Mouse (Mus musculus) liver, embryonic 14.5 days (tissue): ENCODE results near the gene Psmc4. TPM values are rescaled to one million over a fixed set of nuclear protein-coding genes. Genes with fewer than 3 reads are reported as not detected.

Source experiments
- ATAC-seq: fragments of 200-750 bp; cut with Nextera tagmentation; 2 replicates; pipeline ENCODE4 v1.8.0; 2017; ENCODE audit warnings: moderate number of reproducible peaks, mild to moderate bottlenecking, moderate library complexity; ENCODE audit not compliant: insufficient read depth
- DNase-seq, 3 experiments: peaks; one replicate each; pipeline ENCODE4 v3.0.0-alpha.2; 2012 to 2013; ENCODE audit warnings: low read depth in 3 of 3, low spot score in 3 of 3
- H3K27ac ChIP-seq: fragments of 300-500 bp; sonication (generic); 2 replicates; pipeline ENCODE4 v1.5.1; 2014; ENCODE audit warnings: moderate library complexity, mild to moderate bottlenecking, control low read depth, inconsistent platforms
- H3K27me3 ChIP-seq: fragments of 300-500 bp; sonication (generic); 2 replicates; pipeline ENCODE4 v1.6.1; 2014; ENCODE audit warnings: mild to moderate bottlenecking, low read length, moderate library complexity; ENCODE audit not compliant: control insufficient read depth, insufficient read depth
- H3K36me3 ChIP-seq: fragments of 300-500 bp; sonication (generic); replicated peaks from 2 replicates; pipeline ENCODE4 v1.6.1; 2014; ENCODE audit warnings: low read depth; ENCODE audit not compliant: control insufficient read depth, insufficient read depth
- H3K4me1 ChIP-seq, 2 experiments: fragments of 200-500 bp in 1 of 2; fragments of 300-500 bp in 1 of 2; sonication (generic) in 1 of 2; replicated peaks; 2 replicates each; pipeline ENCODE4 v1.6.1; 2012 to 2014; ENCODE audit warnings: antibody characterized with exemption in 1 of 2, inconsistent platforms in 1 of 2, low read length in 1 of 2; ENCODE audit not compliant: control insufficient read depth in 2 of 2, insufficient read depth in 2 of 2
- H3K4me2 ChIP-seq: fragments of 300-500 bp; sonication (generic); 2 replicates; pipeline ENCODE4 v1.6.1; 2014; ENCODE audit warnings: low read depth, mild to moderate bottlenecking, control low read depth, moderate library complexity
- H3K4me3 ChIP-seq, 2 experiments: fragments of 200-500 bp in 1 of 2; fragments of 300-500 bp in 1 of 2; sonication (generic) in 1 of 2; 2 replicates each; pipeline ENCODE4 v1.5.1; 2012 to 2014; ENCODE audit warnings: low read depth in 2 of 2, low read length in 2 of 2, mild to moderate bottlenecking in 2 of 2, control low read depth in 1 of 2, inconsistent platforms in 1 of 2, moderate library complexity in 1 of 2; ENCODE audit not compliant: insufficient read depth in 1 of 2
- H3K9ac ChIP-seq: fragments of 300-500 bp; sonication (generic); replicated peaks from 2 replicates; pipeline ENCODE4 v1.6.1; 2014; ENCODE audit warnings: mild to moderate bottlenecking, control low read depth, moderate library complexity
- H3K9me3 ChIP-seq: fragments of 300-500 bp; sonication (generic); 2 replicates; pipeline ENCODE4 v1.6.1; 2016; ENCODE audit warnings: low read length, mixed read lengths; ENCODE audit not compliant: control insufficient read depth
- CTCF ChIP-seq: IDR thresholded peaks from 2 replicates; pipeline ENCODE4 v1.5.1; 2016; ENCODE audit warnings: antibody characterized with exemption, low read depth, control low read depth
- EP300 ChIP-seq: IDR thresholded peaks from 2 replicates; pipeline ENCODE4 v1.6.1; 2016; ENCODE audit warnings: antibody characterized with exemption, low read depth
- WGBS: fragments of 180-500 bp; shearing (Covaris S2); extraction: QIAGEN DNeasy Blood & Tissue Kit; methylation state at CpG from one replicate; pipeline ENCODE4 v1.1.7; 2014; ENCODE audit not compliant: insufficient replicate concordance; 5-methylcytosine and 5-hydroxymethylcytosine counted together
- polyA plus RNA-seq, 2 experiments: library from polyadenylated mRNA; depleted of rRNA in 1 of 2; stranded (reverse) in 1 of 2; unstranded in 1 of 2; fragments of >200 nt; fragmentation: Nextera tagmentation in 1 of 2; extraction: Ambion mirVana in 1 of 2; gene quantifications; 2 replicates each; pipeline versions ENCODE4 v1.2.1 to v1.2.3; 2012 to 2014

The Psmc4 gene
- polyA plus RNA-seq, 2 experiments = 94.9 to 126 TPM

DNA sequence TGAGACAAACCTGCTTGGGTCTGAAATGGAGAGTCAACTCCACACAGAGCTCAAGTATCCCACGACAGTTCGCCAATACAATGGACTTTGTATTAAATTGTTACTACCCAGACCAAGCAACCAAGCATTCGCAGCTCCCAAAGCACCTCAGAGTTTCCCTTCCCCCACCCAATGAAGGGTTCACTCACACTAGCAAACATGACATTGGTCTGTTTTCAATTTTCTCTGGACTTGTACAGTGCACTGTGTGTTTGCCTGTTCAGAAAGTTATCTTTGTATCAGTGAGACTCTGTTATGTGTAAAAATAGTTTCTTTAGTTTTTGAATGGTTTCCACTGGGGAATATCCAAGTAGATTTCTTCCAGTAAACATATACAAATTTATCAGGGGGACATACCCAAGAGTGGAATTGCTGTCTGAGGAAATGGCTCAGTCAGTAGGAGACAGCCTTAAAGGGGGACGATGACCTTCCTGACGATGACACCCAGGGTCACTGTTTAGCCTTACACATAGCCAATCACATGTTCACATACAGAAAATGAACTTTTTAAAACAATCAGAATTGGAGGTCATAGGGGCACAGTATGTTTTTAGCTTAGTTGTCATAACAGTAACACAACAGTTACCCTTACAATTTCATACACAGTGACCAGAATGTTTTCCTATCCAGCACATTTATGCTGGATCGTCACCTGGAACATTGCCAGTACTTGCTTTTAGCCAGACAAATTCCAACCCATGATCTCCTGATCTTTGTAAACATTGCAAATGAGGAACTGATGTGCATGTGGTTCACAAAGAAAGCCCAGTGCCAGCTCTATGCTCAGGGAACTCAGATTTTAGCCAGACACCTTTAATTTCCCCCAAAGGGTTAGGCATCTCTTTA lies 3.4 kb upstream of the Psmc4 start:
- Histone ChIP-seq H3K9me3 (no peaks in the 10 kb centered on the region), H3K36me3 (peaks cover 3% of the 10 kb centered on the region; the same call in 1 of the 2 replicates), H3K27me3 (no peaks in the 10 kb centered on the region), H3K4me1 (peaks cover 2 to 6% of the 10 kb centered on the region in 2 experiments; a peak in 1 of 4 replicates), H3K9ac (no peak overlapping the region), H3K4me2 (no peak overlapping the region), H3K27ac (no peak overlapping the region), H3K4me3 (no peak overlapping the region)
- WGBS = 61% methylated on average over 6 of the region's 6 CpGs
- TF ChIP-seq EP300 (no peak), CTCF (no peak)
- ATAC-seq (no peak), DNase-seq (no peak)

GRCm38 (mm10) chr7:28050584-28050983 lies 683 bp upstream of the Psmc4 start:
- Histone ChIP-seq H3K36me3 (peaks cover 20% of the 10 kb centered on the region), H3K4me2 (peak overlapping the region; percentile 57), H3K27me3 (no peaks in the 10 kb centered on the region), H3K4me3 (peak overlapping the region in 1 of 2 experiments; percentile 93; a peak in 1 of 4 replicates), H3K9ac (peak overlapping the region; percentile 48; the same call in 1 of the 2 replicates), H3K27ac (no peak overlapping the region), H3K9me3 (no peaks in the 10 kb centered on the region), H3K4me1 (peaks cover 2 to 6% of the 10 kb centered on the region in 2 experiments; a peak in 1 of 4 replicates)
- no peak for TF ChIP-seq EP300
- WGBS = 49% methylated on average over 17 of the region's 17 CpGs
- no peak for DNase-seq
- ATAC-seq = no peak

- Histone ChIP-seq H3K27ac (no peak overlapping the region), H3K4me1 (peaks cover 0 to 5% of the 10 kb centered on the region in 2 experiments; a peak in 1 of 4 replicates), H3K27me3 (no peaks in the 10 kb centered on the region), H3K36me3 (peaks cover 47% of the 10 kb centered on the region), H3K9me3 (no peaks in the 10 kb centered on the region), H3K4me2 (no peak overlapping the region), H3K4me3 (no peak overlapping the region), H3K9ac (no peak overlapping the region)
- 82% methylated on average over 4 of the region's 4 CpGs for WGBS
- DNase-seq (no peak), ATAC-seq (no peak)
- no peak for TF ChIP-seq CTCF
- TF ChIP-seq EP300 = no peak
Measured at GRCm38 (mm10) chr7:28044524-28044923, 5.4 kb downstream of the Psmc4 start.

GRCm38 (mm10) chr7:28014445-28014810 lies 35.5 kb downstream of the Psmc4 start:
- DNase-seq (no peak), ATAC-seq (peak; percentile 21; the same call in 1 of the 2 replicates)
- H3K4me3 ChIP-seq = peak overlapping the region; percentile 83 to 97
- peaks cover 3 to 4% of the 10 kb centered on the region in 2 experiments for H3K4me1 ChIP-seq
- no peaks in the 10 kb centered on the region for H3K36me3 ChIP-seq
- no peak overlapping the region for H3K27ac ChIP-seq
- WGBS = 26% methylated on average over 7 of the region's 7 CpGs
- H3K9ac ChIP-seq = peak overlapping the region; percentile 84
- no peaks in the 10 kb centered on the region for H3K27me3 ChIP-seq
- H3K4me2 ChIP-seq = peak overlapping the region; percentile 87
- TF ChIP-seq EP300 (no peak), CTCF (no peak)
- no peaks in the 10 kb centered on the region for H3K9me3 ChIP-seq
